Mouse (Mus musculus) right cerebral cortex, postnatal 25 days (tissue): ENCODE measurements around the gene Plcb4.
"Not testable (repeated sequence)": the region's sequence is repeated elsewhere in the genome, so short reads cannot be mapped to it uniquely, and the experiment has no call there.

Experiments used
- DNase-seq: peaks from one replicate; pipeline ENCODE4 v3.0.0; 2022

Gene Plcb4

GRCm38 (mm10) chr2:135675284-135675683 lies 16.5 kb downstream of the Plcb4 start:
- no peak for DNase-seq

- no peak for DNase-seq
These were observed 18.2 kb downstream of the Plcb4 start for GRCm38 (mm10) chr2:135676978-135677501.

GRCm38 (mm10) chr2:135677601-135678000 lies 18.8 kb downstream of the Plcb4 start:
- DNase-seq: no peak

- DNase-seq: no peak
These were observed 21.2 kb downstream of the Plcb4 start for GRCm38 (mm10) chr2:135680001-135680400.

- DNase-seq: no peak
These were observed 21.8 kb downstream of the Plcb4 start for GRCm38 (mm10) chr2:135680406-135681134.

GRCm38 (mm10) chr2:135683684-135684440 lies 25.1 kb downstream of the Plcb4 start:
- no peak for DNase-seq

GRCm38 (mm10) chr2:135686692-135687091 lies 27.9 kb downstream of the Plcb4 start:
- DNase-seq: no peak

- no peak for DNase-seq
These were observed 28.8 kb downstream of the Plcb4 start for GRCm38 (mm10) chr2:135687585-135687984.

GRCm38 (mm10) chr2:135692568-135693488 lies 34.0 kb downstream of the Plcb4 start:
- peak; percentile 22 for DNase-seq

- no peak for DNase-seq
These were observed 42.0 kb downstream of the Plcb4 start for GRCm38 (mm10) chr2:135700686-135701413.

GRCm38 (mm10) chr2:135704673-135705072 lies 45.9 kb downstream of the Plcb4 start:
- no peak for DNase-seq

- no peak for DNase-seq
These were observed 48.5 kb downstream of the Plcb4 start for GRCm38 (mm10) chr2:135707305-135707704.

- DNase-seq: no peak
These were observed 49.6 kb downstream of the Plcb4 start for GRCm38 (mm10) chr2:135708386-135708785.

GRCm38 (mm10) chr2:135708796-135709195 lies 50.0 kb downstream of the Plcb4 start:
- DNase-seq: no peak

- DNase-seq: not testable (repeated sequence)
These were observed 50.9 kb downstream of the Plcb4 start for GRCm38 (mm10) chr2:135709736-135710135.

GRCm38 (mm10) chr2:135711049-135711924 lies 52.5 kb downstream of the Plcb4 start:
- no peak for DNase-seq

GRCm38 (mm10) chr2:135711925-135712288 lies 53.1 kb downstream of the Plcb4 start:
- no peak for DNase-seq

- DNase-seq: no peak
These were observed 53.5 kb downstream of the Plcb4 start for GRCm38 (mm10) chr2:135712331-135712730.

GRCm38 (mm10) chr2:135712921-135713320 lies 54.1 kb downstream of the Plcb4 start:
- DNase-seq: no peak

GRCm38 (mm10) chr2:135716180-135716579 lies 57.4 kb downstream of the Plcb4 start:
- no peak for DNase-seq
